Mouse (Mus musculus): Measurements from ENCODE around the gene Taf7l. TPM values are rescaled to one million over a fixed set of nuclear protein-coding genes. Genes with fewer than 3 reads are reported as not detected.

Gene Taf7l
- not detected for total RNA-seq (2021)
- long read RNA-seq, experiment 1 = 0 reads
- long read RNA-seq, experiment 2 = 0 reads

DNA sequence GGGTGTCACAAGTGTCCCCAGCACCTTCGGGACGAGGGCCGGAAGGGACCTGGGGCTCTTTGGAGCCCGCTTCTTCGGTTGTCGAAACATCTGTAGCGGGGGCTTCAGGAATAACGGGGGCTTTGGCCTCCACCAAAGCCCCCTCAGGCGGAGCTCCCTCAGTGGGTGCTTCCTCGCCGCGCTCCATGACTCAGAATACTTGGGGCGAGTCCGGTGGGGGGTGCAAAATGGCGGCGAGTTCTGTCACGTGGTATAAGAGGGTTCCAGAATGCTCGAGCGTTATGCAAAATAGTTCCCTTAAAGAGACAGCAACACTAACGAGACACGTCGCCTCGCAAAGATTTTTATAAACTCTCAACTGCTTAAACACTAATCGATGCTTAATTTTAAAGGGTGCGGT is at the start of gene Taf7l:
Taf7l (minus strand) TSS at position 201 of the 400 bp plus-strand sequence.
- no peak for DNase-seq

DNA sequence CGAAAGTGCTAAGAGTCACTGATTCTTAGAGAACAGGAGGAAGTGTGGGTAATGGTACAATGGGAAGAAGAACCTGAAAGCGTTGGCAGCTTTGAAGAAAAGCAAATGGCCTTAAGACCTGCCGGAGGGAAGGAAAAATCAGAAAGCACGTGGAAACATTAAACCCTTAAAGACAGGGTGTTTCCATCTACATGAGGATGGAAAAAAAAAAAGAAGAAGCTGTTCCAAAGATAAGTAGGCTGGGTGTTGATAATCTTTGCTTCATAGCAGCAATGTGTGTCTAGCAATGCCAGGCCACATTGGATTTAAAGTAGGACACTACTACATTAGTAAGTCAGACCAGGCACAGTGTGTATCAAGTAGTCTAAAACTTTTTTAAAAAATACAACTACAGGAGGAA is 49.0 kb upstream of the Taf7l start:
- no peak for DNase-seq

DNA sequence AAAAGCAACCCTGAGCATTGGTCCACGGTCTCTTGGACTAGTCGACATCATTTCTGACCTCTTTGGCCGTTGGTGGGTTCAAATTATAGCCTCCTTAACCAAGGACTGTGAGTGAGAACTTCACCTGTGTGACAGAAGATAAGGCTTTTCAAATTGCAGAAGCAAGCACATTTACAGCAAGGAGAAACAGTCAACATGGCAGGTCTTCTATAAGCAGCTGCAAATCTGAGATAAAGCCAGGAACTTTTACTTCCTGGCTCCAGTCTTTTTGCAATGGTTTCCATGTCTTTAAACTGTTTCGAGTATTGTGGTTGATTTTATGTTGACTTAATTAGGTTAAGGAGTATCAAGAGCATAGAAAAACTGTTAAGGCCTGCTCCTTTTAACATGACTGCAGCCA is 47.5 kb upstream of the Taf7l start:
- no peak for DNase-seq

DNA sequence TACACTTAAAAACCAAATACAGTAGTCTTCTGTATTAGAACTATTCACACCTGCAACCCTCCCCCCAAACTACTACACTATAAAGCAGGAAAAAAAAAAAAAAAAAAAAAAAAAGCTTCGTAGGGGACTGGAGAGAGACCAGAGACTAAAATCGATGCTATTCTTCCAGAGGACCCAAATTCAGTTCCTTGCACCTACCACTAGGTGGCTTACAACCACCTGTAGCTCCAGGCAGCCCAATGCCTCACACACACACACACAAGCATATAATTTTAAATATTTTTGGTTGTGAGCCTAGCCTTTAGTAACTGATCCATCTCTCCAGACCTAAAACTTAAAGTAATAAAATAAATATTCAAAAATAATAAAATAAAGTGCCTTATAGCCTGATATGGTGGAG is 33.2 kb upstream of the Taf7l start:
- DNase-seq = no peak

DNA sequence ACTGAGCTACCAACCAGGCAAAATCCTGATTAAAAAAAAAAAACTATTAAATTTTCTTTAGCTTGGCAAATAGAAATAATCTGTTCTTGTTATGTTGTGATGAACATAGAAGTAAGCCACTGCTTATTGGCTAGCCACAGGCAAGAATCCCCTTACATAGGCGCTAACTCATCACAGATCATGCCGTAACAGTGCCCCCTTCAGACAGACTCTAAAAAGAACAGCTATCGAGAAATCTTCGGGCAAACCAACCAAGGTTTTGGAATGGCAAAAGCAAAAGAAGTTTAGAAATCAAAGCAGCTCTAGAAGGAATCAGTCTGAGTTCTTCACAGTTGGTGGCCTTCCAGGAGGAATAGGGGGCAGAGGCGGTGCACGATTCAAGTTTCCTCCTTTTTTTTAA is 31.7 kb upstream of the Taf7l start:
- no peak for DNase-seq

DNA sequence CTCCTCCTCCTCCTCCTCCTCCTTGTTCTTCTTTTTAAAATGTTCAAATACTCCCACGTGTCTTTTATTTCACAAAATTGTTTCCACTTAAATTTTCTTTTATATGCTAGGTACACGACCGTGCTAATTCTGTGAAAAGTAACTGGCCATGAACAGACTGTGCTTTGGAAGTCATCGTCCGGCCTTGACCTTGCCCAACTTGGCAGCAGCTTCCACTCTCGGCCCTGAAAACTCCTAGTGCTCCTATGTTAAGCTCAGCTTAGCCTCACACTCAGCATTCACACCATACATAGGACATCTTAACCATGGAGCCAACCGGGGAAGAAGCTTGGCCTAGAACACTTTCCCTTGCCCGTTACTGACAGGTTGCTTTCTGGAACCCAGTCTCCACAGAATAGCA is 24.4 kb upstream of the Taf7l start:
- DNase-seq = no peak

DNA sequence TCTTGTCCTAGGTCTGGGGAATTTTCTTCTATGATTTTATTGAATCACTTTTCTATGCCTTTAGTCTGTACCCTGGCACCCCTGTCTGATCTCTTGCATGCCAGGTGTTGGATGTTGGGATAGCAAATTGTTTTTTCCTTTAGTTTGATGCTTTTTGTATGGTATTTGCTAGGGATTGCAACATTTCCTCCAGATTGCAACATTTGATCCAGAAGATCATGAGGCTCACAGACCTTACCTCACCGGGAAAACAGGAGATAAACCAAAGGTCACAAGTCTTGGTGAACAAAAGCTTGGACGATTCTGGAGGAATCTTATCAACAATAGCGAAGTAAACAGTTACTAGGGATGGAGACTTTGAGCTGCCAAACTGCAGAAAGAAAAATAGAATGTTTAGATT is 5.4 kb upstream of the Taf7l start:
- no peak for DNase-seq

DNA sequence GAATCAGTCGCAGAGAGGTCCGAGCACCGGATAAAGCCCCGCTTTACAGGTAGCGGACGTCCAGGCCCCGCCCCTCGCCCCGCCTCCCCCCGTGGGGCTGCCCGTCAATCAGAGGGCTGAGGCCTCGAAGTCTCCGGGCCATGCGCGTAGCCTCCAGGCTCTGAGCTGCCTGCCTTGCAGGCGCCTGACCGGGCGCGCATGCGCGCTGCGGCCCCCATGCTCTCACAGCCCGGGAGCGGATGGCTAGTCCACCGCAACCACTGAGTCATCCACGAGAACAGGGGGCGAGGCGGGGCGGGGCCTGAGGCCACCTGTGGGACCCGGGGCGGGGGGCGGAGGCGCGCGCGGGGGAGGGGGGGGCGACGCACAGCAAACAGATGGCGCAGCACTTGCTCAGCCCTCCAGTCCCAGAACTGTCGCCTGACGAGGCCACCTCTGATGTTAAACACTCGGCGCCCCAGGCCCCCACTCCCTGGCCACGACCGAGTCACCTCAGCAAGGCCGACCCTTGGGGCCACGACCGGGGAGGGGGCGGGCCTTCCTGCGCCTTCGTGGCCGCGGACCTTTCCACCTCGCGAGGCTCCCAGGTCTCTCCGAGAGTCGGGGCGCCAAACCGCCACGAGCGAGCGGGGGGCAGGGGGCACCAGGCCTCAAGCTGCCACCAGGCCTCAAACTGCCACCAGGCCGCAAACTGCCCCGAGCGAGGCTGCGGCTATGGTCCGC is 1.1 kb downstream of the Taf7l start:
- no peak for DNase-seq

DNA sequence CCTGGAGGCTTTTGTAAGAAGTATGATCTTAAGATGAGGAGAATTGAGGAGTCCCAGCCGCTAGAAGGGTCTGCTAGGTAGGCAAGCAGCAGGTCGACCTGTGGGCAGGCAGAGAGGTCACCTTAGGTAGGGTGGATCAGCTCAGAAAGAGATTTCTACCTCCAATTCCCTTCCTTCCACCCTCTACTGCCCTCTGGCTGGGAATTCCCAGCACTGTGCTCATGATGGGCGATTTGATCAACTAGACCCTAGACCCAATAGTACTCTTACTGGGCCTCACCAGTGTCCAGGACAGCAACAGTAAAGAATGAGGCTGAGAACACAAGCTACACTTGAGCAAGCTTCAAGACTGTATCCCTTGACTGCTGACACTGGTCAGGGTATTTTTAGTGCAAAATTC is 49.0 kb downstream of the Taf7l start:
- DNase-seq = no peak

DNA sequence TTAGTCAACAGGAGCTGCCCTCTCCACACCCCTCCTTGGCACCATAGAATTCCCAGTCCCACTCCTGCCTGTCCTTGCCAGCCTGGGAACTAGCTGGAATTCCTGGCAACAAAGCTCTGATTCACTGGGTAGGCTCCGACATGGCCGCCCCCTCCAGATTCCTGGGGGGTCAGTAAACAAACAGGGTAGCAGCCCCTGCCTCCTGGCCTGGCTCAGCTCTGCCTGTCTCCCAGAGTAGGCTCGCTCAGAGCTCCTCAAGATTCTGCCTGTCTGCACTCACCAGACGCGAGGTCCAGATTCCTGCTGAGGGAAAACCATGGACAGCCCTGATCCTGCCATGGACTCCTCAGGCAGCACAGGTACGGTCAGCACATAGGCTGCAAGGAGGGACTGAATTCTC is 49.5 kb downstream of the Taf7l start:
- no peak for DNase-seq

DNA sequence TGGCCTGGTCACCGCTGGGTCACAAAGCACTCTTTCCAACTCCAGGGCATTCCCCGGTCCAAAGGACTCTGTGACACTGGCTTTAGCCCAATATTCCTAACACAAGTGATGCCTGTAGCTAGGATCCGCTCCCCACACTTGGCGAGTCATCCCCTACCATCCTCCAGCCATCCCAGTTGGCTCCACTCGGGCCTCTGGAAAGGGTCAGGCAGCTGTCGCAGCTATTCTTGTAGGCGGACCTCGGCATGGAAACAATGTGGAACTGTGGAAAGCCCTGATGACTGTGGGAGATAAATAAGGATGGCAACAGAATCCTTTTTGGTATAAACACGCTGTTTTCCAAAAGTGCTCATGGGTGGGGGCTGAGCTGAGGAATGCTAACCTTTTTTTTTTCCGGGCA is 50.5 kb downstream of the Taf7l start:
- DNase-seq = peak; percentile 21

DNA sequence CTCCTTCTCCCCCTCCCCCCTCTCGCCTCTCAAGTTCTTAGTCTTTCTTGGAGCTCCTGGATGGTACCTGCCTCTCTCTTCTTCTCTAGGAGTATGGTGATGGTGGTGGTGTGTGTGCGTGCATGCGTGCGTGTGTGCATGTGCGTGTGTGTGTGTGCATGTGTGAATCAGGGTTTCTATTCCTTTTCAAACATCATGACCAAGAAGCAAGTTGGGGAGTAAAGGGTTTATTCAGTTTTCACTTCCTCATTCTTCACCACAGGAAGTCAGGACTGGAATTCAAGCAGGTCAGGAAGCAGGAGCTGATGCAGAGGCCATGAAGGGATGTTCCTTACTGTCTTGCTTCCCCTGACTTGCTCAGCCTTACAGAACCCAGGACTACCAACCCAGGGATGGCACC is 52.0 kb downstream of the Taf7l start:
- no peak for DNase-seq

DNA sequence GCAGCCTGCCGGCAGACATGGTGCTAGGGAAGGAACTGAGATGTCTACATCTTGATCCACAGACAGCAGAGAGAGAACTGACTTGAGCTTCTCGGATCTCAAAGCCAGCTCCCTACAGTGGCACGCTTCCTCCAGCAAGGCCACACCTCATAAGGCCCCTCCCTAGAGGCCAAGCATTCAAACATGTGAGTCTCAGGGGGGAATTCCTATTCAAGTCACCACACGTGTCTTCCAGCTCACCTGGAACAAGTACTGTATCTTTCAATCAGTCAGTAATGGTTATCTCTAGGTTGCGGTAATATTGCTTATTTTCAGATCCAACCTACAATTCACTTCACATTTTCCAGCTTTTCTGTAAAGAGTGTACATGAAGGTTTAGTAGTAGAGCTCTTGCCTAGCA is 56.2 kb downstream of the Taf7l start:
- no peak for DNase-seq

DNA sequence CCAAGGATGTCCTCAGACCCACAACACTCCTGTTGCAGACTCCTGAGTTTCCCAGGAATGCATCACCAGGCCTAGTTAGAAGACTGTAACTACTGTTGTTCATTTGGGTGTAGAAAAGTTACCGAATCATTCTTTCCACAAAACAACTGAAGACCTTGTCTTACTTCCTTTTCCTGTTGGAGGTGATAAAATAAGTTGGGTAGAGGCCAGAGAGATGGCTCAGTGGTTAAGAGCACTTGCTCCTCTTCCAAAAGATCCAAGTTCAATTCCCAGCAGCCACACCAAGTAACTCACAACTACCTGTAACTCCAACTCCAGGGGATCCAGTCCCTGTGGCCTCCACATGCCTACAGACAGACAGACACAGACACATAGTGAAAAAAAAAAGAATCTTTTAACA is 64.2 kb downstream of the Taf7l start:
- no peak for DNase-seq

Other genes with a start within 250 kb of the Taf7l start
- 10 to 100 TPM in 1 of 2 experiments, 1 to 10 TPM in 1; 9.2 to 10.6 TPM for gene Trmt2b, start 199.5 kb downstream of the Taf7l start, total RNA-seq (2021)
- 1 to 10 TPM; 1.5 to 1.7 TPM for gene Tmem35a, start 181.3 kb downstream of the Taf7l start, total RNA-seq (2021)
- 1 to 10 TPM; 2.3 to 3.2 TPM for gene Cenpi, start 168.4 kb downstream of the Taf7l start, total RNA-seq (2021)
- 10 to 100 TPM; 14.0 TPM for gene Drp2, start 71.9 kb downstream of the Taf7l start, total RNA-seq (2021)
- gene Timm8a1, start 65.4 kb upstream of the Taf7l start, total RNA-seq (2021) = 10 to 100 TPM; 16.1 to 19.7 TPM
- 1 to 10 TPM in 1 of 2 experiments, under 1 TPM in 1; 0.78 to 1.3 TPM for gene Btk, start 107.1 kb upstream of the Taf7l start, total RNA-seq (2021)
- 100 to 1,000 TPM; 251 to 261 TPM for gene Rpl36a, start 109.2 kb upstream of the Taf7l start, total RNA-seq (2021)
- gene Gla, start 124.6 kb upstream of the Taf7l start, total RNA-seq (2021) = 1 to 10 TPM; 2.0 to 2.5 TPM
- 10 to 100 TPM; 59.1 to 65.2 TPM for gene Hnrnph2, start 124.7 kb upstream of the Taf7l start, total RNA-seq (2021)
- 10 to 100 TPM; 25.4 to 29.8 TPM for gene Armcx4, start 210.0 kb upstream of the Taf7l start, total RNA-seq (2021)
- gene Armcx1, start 241.5 kb upstream of the Taf7l start, total RNA-seq (2021) = 10 to 100 TPM in 1 of 2 experiments, 1 to 10 TPM in 1; 9.4 to 12.7 TPM

All from gastrocnemius, postnatal 10 days (tissue).